Mouse (Mus musculus): ENCODE measurements around the gene Mtnr1b. TPM values are rescaled to one million over a fixed set of nuclear protein-coding genes. Genes with fewer than 3 reads are reported as not detected.
"Not testable (repeated sequence)": the region's sequence is repeated elsewhere in the genome, so short reads cannot be mapped to it uniquely, and the experiment has no call there.

Gene Mtnr1b
- polyA plus RNA-seq, 1 experiment from 2014 or later, result not detected

- Histone ChIP-seq H3K79me2 (ENCODE audit: inconsistent target) (no peaks in the 10 kb centered on the region), H3K4me3 (ENCODE audit: inconsistent target) (no peak overlapping the region), H3K27ac (no peak overlapping the region), H3K36me3 (ENCODE audit: inconsistent target) (no peaks in the 10 kb centered on the region)
- WGBS (ENCODE audit: missing documents), result 82% methylated on average over 5 of the region's 5 CpGs
Observed at GRCm38 (mm10) chr9:15861402-15861801, 13.0 kb downstream of the Mtnr1b start.

- Histone ChIP-seq H3K36me3 (ENCODE audit: inconsistent target) (no peaks in the 10 kb centered on the region), H3K79me2 (ENCODE audit: inconsistent target) (no peaks in the 10 kb centered on the region), H3K27ac (no peak overlapping the region), H3K4me3 (ENCODE audit: inconsistent target) (no peak overlapping the region)
Observed at GRCm38 (mm10) chr9:15850749-15851148, 23.6 kb downstream of the Mtnr1b start.

GRCm38 (mm10) chr9:15845390-15845789, 29.0 kb downstream of the Mtnr1b start:
- no peak overlapping the region for H3K4me3 ChIP-seq (ENCODE audit: inconsistent target)
- no peak overlapping the region for H3K27ac ChIP-seq
- no peaks in the 10 kb centered on the region for H3K79me2 ChIP-seq (ENCODE audit: inconsistent target)
- 86% methylated on average over 8 of the region's 8 CpGs for WGBS (ENCODE audit: missing documents)
- H3K36me3 ChIP-seq (ENCODE audit: inconsistent target), result no peaks in the 10 kb centered on the region

- 91% methylated on average over 4 of the region's 4 CpGs for WGBS (ENCODE audit: missing documents)
- H3K4me3 ChIP-seq (ENCODE audit: inconsistent target); H3K36me3 ChIP-seq (ENCODE audit: inconsistent target); H3K27ac ChIP-seq; H3K79me2 ChIP-seq (ENCODE audit: inconsistent target): not testable (repeated sequence)
Observed at GRCm38 (mm10) chr9:15844936-15845335, 29.4 kb downstream of the Mtnr1b start.

GRCm38 (mm10) chr9:15813002-15813911, 61.1 kb downstream of the Mtnr1b start:
- H3K27ac ChIP-seq, result no peak overlapping the region
- no peaks in the 10 kb centered on the region for H3K36me3 ChIP-seq (ENCODE audit: inconsistent target)
- H3K4me3 ChIP-seq (ENCODE audit: inconsistent target), result no peak overlapping the region
- 89% methylated on average over 6 of the region's 6 CpGs for WGBS (ENCODE audit: missing documents)
- no peaks in the 10 kb centered on the region for H3K79me2 ChIP-seq (ENCODE audit: inconsistent target)

GRCm38 (mm10) chr9:15804296-15804695, 70.1 kb downstream of the Mtnr1b start:
- no peak overlapping the region for H3K4me3 ChIP-seq (ENCODE audit: inconsistent target)
- H3K36me3 ChIP-seq (ENCODE audit: inconsistent target), result no peaks in the 10 kb centered on the region
- 94% methylated on average over 2 of the region's 2 CpGs for WGBS (ENCODE audit: missing documents)
- no peaks in the 10 kb centered on the region for H3K79me2 ChIP-seq (ENCODE audit: inconsistent target)
- no peak overlapping the region for H3K27ac ChIP-seq

GRCm38 (mm10) chr9:15802413-15803027, 71.8 kb downstream of the Mtnr1b start:
- Histone ChIP-seq H3K79me2 (ENCODE audit: inconsistent target) (no peaks in the 10 kb centered on the region), H3K4me3 (ENCODE audit: inconsistent target) (no peak overlapping the region), H3K36me3 (ENCODE audit: inconsistent target) (no peaks in the 10 kb centered on the region), H3K27ac (no peak overlapping the region)

GRCm38 (mm10) chr9:15800402-15800801, 74.0 kb downstream of the Mtnr1b start:
- Histone ChIP-seq H3K36me3 (ENCODE audit: inconsistent target) (no peaks in the 10 kb centered on the region), H3K79me2 (ENCODE audit: inconsistent target) (no peaks in the 10 kb centered on the region), H3K4me3 (ENCODE audit: inconsistent target) (no peak overlapping the region), H3K27ac (no peak overlapping the region)
- whole genome bisulfite sequencing (ENCODE audit: missing documents), result 93% methylated on average over 5 of the region's 5 CpGs

GRCm38 (mm10) chr9:15794408-15794807, 79.9 kb downstream of the Mtnr1b start:
- WGBS (ENCODE audit: missing documents), result 86% methylated on average over 6 of the region's 6 CpGs
- Histone ChIP-seq H3K4me3 (ENCODE audit: inconsistent target) (no peak overlapping the region), H3K79me2 (ENCODE audit: inconsistent target) (no peaks in the 10 kb centered on the region), H3K36me3 (ENCODE audit: inconsistent target) (no peaks in the 10 kb centered on the region), H3K27ac (no peak overlapping the region)

- Histone ChIP-seq H3K4me3 (ENCODE audit: inconsistent target) (no peak overlapping the region), H3K27ac (no peak overlapping the region), H3K36me3 (ENCODE audit: inconsistent target) (no peaks in the 10 kb centered on the region), H3K79me2 (ENCODE audit: inconsistent target) (no peaks in the 10 kb centered on the region)
- 92% methylated on average over 9 of the region's 9 CpGs for WGBS (ENCODE audit: missing documents)
Observed at GRCm38 (mm10) chr9:15792076-15792475, 82.3 kb downstream of the Mtnr1b start.

- Histone ChIP-seq H3K79me2 (ENCODE audit: inconsistent target) (no peaks in the 10 kb centered on the region), H3K4me3 (ENCODE audit: inconsistent target) (no peak overlapping the region), H3K36me3 (ENCODE audit: inconsistent target) (no peaks in the 10 kb centered on the region), H3K27ac (no peak overlapping the region)
- 78% methylated on average over 2 of the region's 2 CpGs for WGBS (ENCODE audit: missing documents)
Observed at GRCm38 (mm10) chr9:15786610-15787009, 87.7 kb downstream of the Mtnr1b start.

GRCm38 (mm10) chr9:15786192-15786591, 88.2 kb downstream of the Mtnr1b start:
- Histone ChIP-seq H3K4me3 (ENCODE audit: inconsistent target) (no peak overlapping the region), H3K79me2 (ENCODE audit: inconsistent target) (no peaks in the 10 kb centered on the region), H3K27ac (no peak overlapping the region), H3K36me3 (ENCODE audit: inconsistent target) (no peaks in the 10 kb centered on the region)
- 59% methylated on average over 3 of the region's 3 CpGs for WGBS (ENCODE audit: missing documents)

- Histone ChIP-seq H3K36me3 (ENCODE audit: inconsistent target) (no peaks in the 10 kb centered on the region), H3K27ac (no peak overlapping the region), H3K4me3 (ENCODE audit: inconsistent target) (no peak overlapping the region), H3K79me2 (ENCODE audit: inconsistent target) (no peaks in the 10 kb centered on the region)
- WGBS (ENCODE audit: missing documents), result 85% methylated on average over 4 of the region's 4 CpGs
Observed at GRCm38 (mm10) chr9:15781936-15782335, 92.4 kb downstream of the Mtnr1b start.

GRCm38 (mm10) chr9:15774911-15775310, 99.4 kb downstream of the Mtnr1b start:
- Histone ChIP-seq H3K27ac (no peak overlapping the region), H3K79me2 (ENCODE audit: inconsistent target) (no peaks in the 10 kb centered on the region), H3K36me3 (ENCODE audit: inconsistent target) (no peaks in the 10 kb centered on the region), H3K4me3 (ENCODE audit: inconsistent target) (no peak overlapping the region)
- 100% methylated on average over 1 of the region's 1 CpGs for WGBS (ENCODE audit: missing documents)

All from macrophage (primary cell).